Mouse (Mus musculus) embryonic fibroblast, embryonic 13.5 days (primary cell): Measurements from ENCODE around the gene Tle6.

ENCODE experiments used
- CTCF ChIP-seq: IDR thresholded peaks from 2 replicates; pipeline ENCODE4 v1.5.1; 2011; ENCODE audit warnings: mild to moderate bottlenecking, control low read depth, low read length, moderate library complexity, borderline replicate concordance; ENCODE audit not compliant: insufficient read depth
- POLR2A ChIP-seq: IDR thresholded peaks from 2 replicates; pipeline ENCODE4 v1.6.1; 2011; ENCODE audit warnings: low read depth, mild to moderate bottlenecking, control low read depth, low read length, moderate library complexity

DNA sequence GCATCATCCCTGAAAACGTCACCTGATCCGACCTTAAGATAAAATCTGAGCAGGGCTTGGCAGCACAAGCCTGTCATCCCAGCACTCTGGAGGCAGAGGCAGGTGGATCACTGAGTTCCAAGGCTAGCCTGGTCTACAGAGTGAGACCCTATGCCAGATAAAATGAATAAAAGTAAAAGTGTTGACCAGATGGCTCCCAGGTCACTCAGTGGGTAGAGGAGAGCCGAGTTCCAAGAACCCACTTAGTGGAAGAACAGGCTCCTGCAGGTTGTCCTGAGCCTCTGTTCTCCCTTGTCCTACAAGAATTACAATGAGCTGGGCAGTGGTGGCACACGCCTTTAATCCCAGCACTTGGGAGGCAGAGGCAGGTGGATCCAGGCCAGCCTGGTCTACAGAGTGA, 7.7 kb downstream of the Tle6 start:
- no peak for TF ChIP-seq CTCF
- no peak for TF ChIP-seq POLR2A
